Mouse (Mus musculus) kidney, adult 2 months (tissue): Measurements from ENCODE around the gene Mtmr6. TPM values are rescaled to one million over a fixed set of nuclear protein-coding genes. Genes with fewer than 3 reads are reported as not detected.
"Not testable (repeated sequence)": the region's sequence is repeated elsewhere in the genome, so short reads cannot be mapped to it uniquely, and the experiment has no call there.

Experiments
- DNase-seq: peaks from one replicate; pipeline ENCODE4 v3.0.0; 2021
- H3K27ac ChIP-seq: fragments of 200-500 bp; 2 replicates; pipeline ENCODE4 v1.5.1; 2012; ENCODE audit warnings: low read depth, low read length, control low read depth, inconsistent platforms; ENCODE audit not compliant: insufficient read depth
- H3K27me3 ChIP-seq: fragments of 200-500 bp; replicated peaks from 2 replicates; pipeline ENCODE4 v1.6.1; 2012; ENCODE audit warnings: mild to moderate bottlenecking, moderate library complexity, low read length, inconsistent platforms; ENCODE audit not compliant: control insufficient read depth, insufficient read depth
- H3K36me3 ChIP-seq: fragments of 200-500 bp; 2 replicates; pipeline ENCODE4 v1.6.1; 2012; ENCODE audit warnings: mild to moderate bottlenecking, moderate library complexity, low read length, inconsistent platforms; ENCODE audit not compliant: control insufficient read depth, insufficient read depth
- H3K4me1 ChIP-seq: fragments of 200-500 bp; 2 replicates; pipeline ENCODE4 v1.6.1; 2011; ENCODE audit warnings: low read length; ENCODE audit not compliant: control insufficient read depth, insufficient read depth
- H3K4me3 ChIP-seq: fragments of 200-500 bp; 2 replicates; pipeline ENCODE4 v1.5.1; 2011; ENCODE audit warnings: mild to moderate bottlenecking, low read depth, low read length, control low read depth; ENCODE audit not compliant: insufficient read depth
- CTCF ChIP-seq: fragments of 200-500 bp; conservative IDR thresholded peaks from 2 replicates; pipeline ENCODE4 v1.5.1; 2011; ENCODE audit warnings: low read depth, mild to moderate bottlenecking, control low read depth, low read length, moderate library complexity, mixed read lengths; ENCODE audit not compliant: insufficient read depth, insufficient read length
- POLR2A ChIP-seq: fragments of 200-500 bp; IDR thresholded peaks from one replicate; pipeline ENCODE4 v1.6.1; 2011; ENCODE audit warnings: low read depth, low read length, control low read depth
- WGBS: fragments of 180-500 bp; shearing (Covaris S2); methylation state at CpG from one replicate; pipeline ENCODE4 v1.1.7; 2018; 5-methylcytosine and 5-hydroxymethylcytosine counted together
- polyA plus RNA-seq: library from polyadenylated mRNA; depleted of rRNA; stranded (reverse); fragments of >200 nt; gene quantifications from 2 replicates; pipeline ENCODE4 v1.2.3, GENCODE M21; 2012; rRNA removed

The Mtmr6 gene
- polyA plus RNA-seq, 1 experiment = 23.3 TPM

DNA sequence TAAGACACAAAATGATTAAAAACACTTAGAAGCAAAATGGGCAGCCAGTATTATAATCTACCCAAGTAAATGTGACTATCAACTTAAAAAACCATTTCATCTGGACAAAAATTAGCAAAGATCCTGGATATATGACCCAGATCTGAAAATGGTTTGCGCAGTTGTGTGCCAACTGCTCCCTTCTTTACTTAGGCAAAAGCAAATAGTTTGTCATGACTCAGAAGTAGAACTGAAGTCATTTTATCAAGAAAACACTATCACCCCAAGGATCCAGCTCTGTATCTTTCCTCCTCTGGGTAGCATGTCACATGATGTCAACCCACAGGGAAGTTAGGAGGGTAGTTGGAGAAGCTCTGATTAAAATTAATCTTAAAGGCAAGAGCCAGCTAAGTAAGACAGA lies 54.2 kb downstream of the Mtmr6 start:
- no peaks in the 10 kb centered on the region for H3K4me1 ChIP-seq
- TF ChIP-seq POLR2A (no peak), CTCF (no peak)
- H3K4me3 ChIP-seq = no peak overlapping the region
- DNase-seq = no peak
- whole genome bisulfite sequencing = 100% methylated on average over 1 of the region's 1 CpGs
- H3K27me3 ChIP-seq = no peaks in the 10 kb centered on the region
- no peaks in the 10 kb centered on the region for H3K36me3 ChIP-seq
- no peak overlapping the region for H3K27ac ChIP-seq

DNA sequence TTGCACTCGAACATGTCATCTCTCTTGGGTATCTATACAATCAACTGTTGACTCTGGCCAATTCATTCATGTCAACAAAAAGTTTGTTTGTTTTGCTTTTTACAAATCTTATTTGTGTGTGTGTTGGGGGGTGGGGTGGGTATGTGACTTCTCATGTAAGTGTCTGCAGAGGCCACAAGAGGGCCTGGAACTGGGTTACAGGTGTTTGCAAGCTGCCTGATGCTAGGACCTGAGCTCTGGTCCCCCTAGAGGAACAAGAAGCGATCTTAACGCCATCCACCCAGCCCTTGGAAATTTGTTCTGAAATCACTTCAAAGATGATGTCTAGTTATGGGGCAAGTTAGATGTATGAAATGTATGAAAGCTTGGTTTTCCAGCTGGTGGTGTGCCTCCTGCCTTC lies 55.8 kb downstream of the Mtmr6 start:
- Histone ChIP-seq H3K36me3 (no peaks in the 10 kb centered on the region), H3K27ac (no peak overlapping the region), H3K27me3 (no peaks in the 10 kb centered on the region), H3K4me1 (no peaks in the 10 kb centered on the region), H3K4me3 (no peak overlapping the region)
- no peak for DNase-seq
- TF ChIP-seq CTCF = no peak
- WGBS = 81% methylated on average over 3 of the region's 3 CpGs

DNA sequence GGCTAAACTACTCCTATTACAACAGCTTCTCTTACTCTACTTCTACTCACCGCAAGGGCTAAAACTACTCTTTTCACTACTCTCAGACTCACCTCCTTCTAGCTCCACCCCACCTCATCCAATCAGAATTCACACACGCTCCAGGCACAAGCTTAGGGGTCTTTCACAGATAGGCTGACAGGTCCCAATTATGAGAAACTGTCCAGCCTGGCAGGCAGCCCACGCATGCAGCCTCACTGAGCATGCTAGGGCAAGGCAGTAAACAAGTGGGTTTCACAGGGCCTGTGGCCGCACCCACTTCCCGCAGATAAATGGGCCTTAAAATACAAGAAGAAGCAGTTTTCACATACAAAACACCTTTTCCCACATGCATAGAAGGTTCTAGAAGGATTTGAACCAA lies 75.0 kb downstream of the Mtmr6 start:
- WGBS = 80% methylated on average over 5 of the region's 5 CpGs
- H3K4me3 ChIP-seq, H3K4me1 ChIP-seq, H3K36me3 ChIP-seq, H3K27me3 ChIP-seq, DNase-seq, H3K27ac ChIP-seq: not testable (repeated sequence)

DNA sequence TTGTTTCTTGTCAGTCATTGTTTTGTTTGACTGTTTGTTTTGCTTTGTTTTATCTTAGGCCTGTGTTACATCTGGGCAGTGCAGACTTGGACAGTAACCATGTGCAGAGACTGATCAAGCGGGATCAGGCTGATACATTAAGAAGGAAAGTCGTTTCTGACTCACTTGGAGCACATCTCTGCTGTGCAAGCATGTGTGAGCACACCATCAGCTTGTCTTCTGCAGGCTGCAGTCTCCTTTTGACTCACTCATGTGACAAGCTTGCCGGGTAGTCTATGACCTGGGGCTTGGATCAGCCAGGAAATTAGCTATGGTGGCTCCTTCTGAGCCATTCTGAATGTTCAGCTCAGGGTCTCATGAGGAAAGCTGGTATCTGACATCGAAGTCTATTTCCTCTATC lies 75.5 kb downstream of the Mtmr6 start:
- no peaks in the 10 kb centered on the region for H3K27me3 ChIP-seq
- no peaks in the 10 kb centered on the region for H3K4me1 ChIP-seq
- H3K4me3 ChIP-seq = no peak overlapping the region
- WGBS = 76% methylated on average over 4 of the region's 4 CpGs
- H3K27ac ChIP-seq = no peak overlapping the region
- no peaks in the 10 kb centered on the region for H3K36me3 ChIP-seq
- no peak for DNase-seq
- TF ChIP-seq POLR2A (no peak), CTCF (no peak)

DNA sequence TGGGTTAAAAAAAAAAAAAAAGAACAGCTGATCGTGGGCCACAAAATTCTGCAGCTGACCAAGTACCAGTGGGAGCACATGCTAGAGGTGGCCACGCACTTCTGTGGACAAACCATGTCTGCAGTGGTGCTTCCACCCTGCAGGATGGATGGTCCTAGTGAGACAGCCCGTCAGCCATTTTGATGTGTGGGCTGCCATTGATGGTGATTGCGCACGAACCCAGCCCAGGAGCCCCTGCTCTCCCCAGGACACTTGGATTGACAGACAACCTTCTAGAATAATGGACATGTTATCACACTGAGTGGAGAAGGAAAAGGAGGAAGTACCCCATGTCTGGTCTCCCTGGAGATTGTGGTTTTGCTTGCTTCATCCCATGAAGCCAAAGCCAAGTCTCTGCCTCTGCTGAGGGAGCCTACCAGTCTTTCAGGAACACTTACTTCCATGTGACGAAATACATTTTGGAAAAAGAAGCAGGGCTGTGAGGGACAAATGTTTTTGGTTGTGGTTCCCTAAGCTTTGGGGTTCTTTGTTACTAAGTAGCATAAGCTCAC lies 80.4 kb downstream of the Mtmr6 start:
- no peak for DNase-seq
- Histone ChIP-seq H3K4me1 (no peaks in the 10 kb centered on the region), H3K27ac (no peak overlapping the region), H3K36me3 (no peaks in the 10 kb centered on the region), H3K27me3 (no peaks in the 10 kb centered on the region; the same call in 1 of the 2 replicates), H3K4me3 (no peak overlapping the region)
- TF ChIP-seq POLR2A (no peak), CTCF (no peak)
- WGBS = 91% methylated on average over 6 of the region's 6 CpGs

Other genes starting within 250 kb of the Mtmr6 start
- gene Atp8a2, start 68.0 kb upstream of the Mtmr6 start, polyA plus RNA-seq = 0.24 and 0.36 TPM in 2 replicates
- gene Nupl1, start 13.8 kb upstream of the Mtmr6 start, polyA plus RNA-seq = 0.06 TPM in 1 of 2 replicates, not detected in the other
- gene Gm49336, start 13.7 kb upstream of the Mtmr6 start, polyA plus RNA-seq = 8.6 and 9.0 TPM in 2 replicates
- gene Amer2, start 108.0 kb downstream of the Mtmr6 start, polyA plus RNA-seq = 0.08 and 0.11 TPM in 2 replicates